Mouse (Mus musculus) layer of hippocampus, adult 9-10 months (tissue): ENCODE data around the gene Colec11.

Source experiments
- DNase-seq: peaks from one replicate; pipeline ENCODE4 v3.0.0; 2022; ENCODE audit warnings: low spot score

The Colec11 gene

GRCm38 (mm10) chr12:28602259-28602658, 20.9 kb downstream of the Colec11 start:
- no peak for DNase-seq

- no peak for DNase-seq
Measured at GRCm38 (mm10) chr12:28598526-28598991, 24.6 kb downstream of the Colec11 start.

DNA sequence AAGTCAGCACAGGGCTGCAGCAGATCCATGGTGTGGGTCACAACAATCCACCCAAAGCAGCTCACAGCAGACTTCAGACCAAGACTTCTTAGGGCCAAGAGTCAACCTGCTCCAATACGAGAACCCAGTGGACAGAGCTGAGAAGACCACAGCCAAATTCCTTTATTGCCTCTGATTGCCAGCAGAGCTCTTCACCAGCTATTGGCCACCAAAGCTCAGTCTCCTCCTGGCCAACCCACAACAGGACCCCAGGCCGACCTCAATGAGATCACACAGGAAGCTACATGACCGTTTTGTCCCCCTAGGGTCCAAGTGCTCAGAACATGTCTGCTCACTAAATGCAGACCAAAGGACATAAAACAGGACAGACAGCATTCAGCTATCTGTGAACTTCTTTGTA, 25.1 kb downstream of the Colec11 start:
- DNase-seq = no peak

- no peak for DNase-seq
Measured at GRCm38 (mm10) chr12:28597699-28598098, 25.5 kb downstream of the Colec11 start.

GRCm38 (mm10) chr12:28596851-28597250, 26.3 kb downstream of the Colec11 start:
- DNase-seq = no peak

DNA sequence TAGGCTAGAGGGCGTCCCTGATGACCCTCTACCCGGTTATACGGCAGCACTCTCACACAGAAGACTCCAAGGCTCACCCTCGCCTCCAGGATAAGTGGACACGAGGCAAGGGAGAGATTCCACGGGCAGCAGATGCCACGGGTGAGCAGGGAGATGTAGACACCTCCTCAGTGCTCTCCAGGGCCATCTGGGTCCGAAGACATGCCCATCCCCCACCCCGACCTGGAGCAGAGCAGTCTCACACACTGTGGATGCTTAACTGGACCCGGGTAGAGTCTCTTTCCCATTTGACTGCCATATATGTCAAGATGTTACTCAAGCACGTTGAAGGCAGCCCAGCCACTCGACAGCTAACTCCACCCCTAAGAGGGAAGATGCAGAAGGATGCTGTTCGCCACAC, 32.7 kb downstream of the Colec11 start:
- no peak for DNase-seq

DNA sequence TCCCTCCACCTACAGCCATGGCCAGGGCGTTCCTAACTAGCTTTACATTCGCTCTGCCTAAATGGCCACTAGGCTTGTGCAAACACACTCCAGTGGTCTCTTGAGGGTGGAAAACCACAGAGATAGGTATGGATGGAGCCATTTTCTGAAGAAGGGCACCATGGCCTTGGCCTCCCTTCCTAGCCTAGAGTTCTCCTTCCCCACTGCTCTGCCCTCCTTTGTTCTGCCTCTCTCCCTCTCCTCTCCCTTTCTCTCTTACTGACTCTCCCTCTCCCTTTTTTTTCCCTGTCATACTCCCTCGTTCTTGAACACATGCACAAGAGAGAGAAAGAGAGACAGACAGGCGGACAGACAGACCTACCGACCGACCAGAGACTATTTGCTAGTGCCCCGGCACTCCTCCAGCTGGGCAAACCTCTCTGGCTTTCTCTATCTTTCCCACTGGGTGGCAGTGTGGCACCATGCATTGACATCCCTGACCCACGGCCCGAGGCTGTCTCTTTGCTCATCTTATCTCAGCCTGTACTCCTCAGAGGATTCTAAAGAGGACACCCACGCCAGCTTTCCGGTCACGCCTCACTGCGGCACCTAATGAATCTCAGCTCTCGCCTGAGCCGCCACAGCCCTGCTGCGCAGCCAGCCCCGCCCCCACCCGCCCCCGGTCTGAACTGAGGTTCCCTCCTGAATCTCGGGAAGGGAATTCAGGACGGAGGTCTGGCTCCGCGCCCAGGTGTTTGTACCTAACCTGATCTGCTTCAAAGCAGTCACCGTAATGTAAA, 33.9 kb downstream of the Colec11 start:
- DNase-seq = peak; percentile 79

- peak; percentile 57 for DNase-seq
Measured at GRCm38 (mm10) chr12:28587949-28588348, 35.2 kb downstream of the Colec11 start.

DNA sequence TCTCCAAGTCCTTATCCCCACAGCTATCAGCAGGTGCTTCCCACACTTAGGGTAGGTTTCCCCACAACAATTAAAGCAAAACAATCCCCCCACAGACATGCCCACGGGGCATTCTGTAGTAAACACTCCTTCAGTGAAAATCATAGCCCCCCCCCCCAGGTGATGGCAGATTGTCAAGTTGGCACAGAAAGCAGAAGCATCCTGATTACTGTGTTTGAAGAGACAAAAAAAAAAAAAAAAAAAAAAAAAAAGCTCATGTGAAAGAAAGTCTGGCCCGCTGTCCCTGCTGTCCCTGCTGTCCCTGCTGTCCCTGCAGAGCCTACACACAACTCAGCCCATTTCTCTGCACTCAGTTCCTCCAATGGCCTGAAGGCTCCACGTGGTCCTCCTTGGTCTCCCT, 39.1 kb downstream of the Colec11 start:
- no peak for DNase-seq

DNA sequence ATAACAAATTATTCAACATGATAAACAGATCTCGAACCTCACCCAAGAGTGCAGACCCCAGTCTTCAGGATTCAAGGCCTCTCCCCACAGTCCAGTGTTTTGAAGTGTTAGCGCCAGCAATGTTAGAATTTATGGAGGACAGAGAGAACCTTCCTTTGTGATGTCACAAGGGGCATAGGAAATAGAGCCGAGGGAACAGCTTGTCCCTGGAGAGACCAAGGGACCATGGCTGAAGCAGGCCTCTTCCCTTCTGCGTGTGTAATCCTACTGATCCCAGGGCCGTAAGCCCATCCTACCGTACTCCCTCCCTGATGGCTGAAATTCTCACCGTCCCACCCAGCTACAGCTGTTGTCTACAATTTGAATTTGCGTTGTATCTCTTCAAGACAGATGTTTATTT, 40.8 kb downstream of the Colec11 start, which contains the start of gene Allc:
Allc (minus strand) TSS at position 101 of the 400 bp plus-strand sequence.
- no peak for DNase-seq

GRCm38 (mm10) chr12:28579132-28579531, 44.0 kb downstream of the Colec11 start:
- DNase-seq = no peak

- DNase-seq = no peak
Measured at GRCm38 (mm10) chr12:28578147-28578546, 45.0 kb downstream of the Colec11 start.

GRCm38 (mm10) chr12:28575366-28576070, 47.7 kb downstream of the Colec11 start:
- no peak for DNase-seq

DNA sequence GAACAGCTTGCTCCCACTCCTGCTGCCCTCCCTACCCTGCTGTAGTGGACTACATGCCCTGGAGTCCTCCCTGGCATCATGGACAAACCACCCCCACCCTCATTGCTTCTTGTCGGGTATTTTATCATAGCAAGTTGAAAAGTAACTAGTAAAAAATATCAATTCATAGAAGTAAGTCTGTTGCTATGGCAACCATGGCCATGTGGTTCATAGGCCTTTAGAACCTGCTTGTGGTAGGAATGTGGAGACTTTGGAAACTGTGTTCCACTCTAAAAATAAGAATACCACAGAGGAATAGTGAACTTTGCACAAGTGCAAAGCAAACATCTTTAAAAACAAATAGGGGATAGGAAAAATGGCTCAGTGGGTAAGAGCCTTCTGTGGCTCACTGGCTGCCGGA, 50.9 kb downstream of the Colec11 start:
- no peak for DNase-seq

DNA sequence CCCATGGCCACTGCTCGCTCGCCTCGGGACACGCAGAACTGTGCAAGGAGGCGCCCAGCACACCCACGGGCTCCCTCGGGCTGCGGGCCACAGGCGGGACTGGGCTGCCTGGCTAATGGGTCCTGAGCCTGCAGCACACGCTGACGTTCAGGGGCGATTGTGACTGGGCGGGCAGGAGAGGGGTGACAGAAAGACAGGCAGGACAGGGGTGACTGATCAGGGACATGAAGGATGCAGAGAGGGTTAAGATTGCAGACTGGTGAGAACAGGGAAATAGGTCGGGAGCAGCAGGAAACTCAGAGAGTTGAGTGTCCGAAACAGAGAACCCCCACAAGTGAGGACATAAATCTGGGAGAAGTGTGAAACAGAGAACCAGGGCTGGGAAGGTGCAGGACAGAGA, 70.9 kb downstream of the Colec11 start, which contains the start of gene Dcdc2c:
Dcdc2c (minus strand) TSS at position 101 of the 400 bp plus-strand sequence.
- no peak for DNase-seq

- no peak for DNase-seq
Measured at GRCm38 (mm10) chr12:28551775-28552174, 71.4 kb downstream of the Colec11 start.

DNA sequence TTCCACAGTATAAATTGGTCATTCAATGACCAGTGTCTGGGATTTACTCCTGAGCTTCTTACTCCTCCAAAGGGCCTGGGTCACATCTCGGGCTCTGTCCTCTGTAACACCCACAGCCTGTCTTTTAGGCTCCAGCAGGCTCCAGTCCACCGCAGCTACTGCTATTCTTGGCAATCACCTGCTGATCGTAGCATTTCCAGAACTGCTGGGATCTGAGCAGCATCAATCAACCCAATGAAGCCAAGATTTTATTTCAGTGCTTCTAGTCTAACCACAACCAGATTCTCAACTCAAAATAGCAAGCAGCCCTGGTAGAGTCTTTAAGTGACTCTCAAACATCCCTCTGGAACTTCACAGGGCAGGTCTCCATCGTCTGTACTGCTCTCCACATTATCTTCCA, 74.3 kb downstream of the Colec11 start:
- DNase-seq = no peak
